Mouse (Mus musculus): ENCODE measurements around the gene 2810459M11Rik. TPM values are rescaled to one million over a fixed set of nuclear protein-coding genes. Genes with fewer than 3 reads are reported as not detected.
"Not testable (repeated sequence)": the region's sequence is repeated elsewhere in the genome, so short reads cannot be mapped to it uniquely, and the experiment has no call there.

Gene 2810459M11Rik
- 16.4 and 17.7 TPM in 2 replicates for polyA plus RNA-seq (2014; fragmentation: Nextera tagmentation; extraction: Ambion mirVana)

- H3K27ac ChIP-seq (ENCODE audit: low read depth, low read length): peak within 1 kb of the TSS; percentile 55
- WGBS: under 1% methylated on average over 110 of the region's 110 CpGs
- ATAC-seq (replicated peaks; ENCODE audit: low FRiP score): peak; percentile 61
Measured at GRCm38 (mm10) chr1:86045848-86046805, at the start of gene 2810459M11Rik. Gene 2810459M11Rik, plus strand, starts transcription at chr1:86045863.

GRCm38 (mm10) chr1:85997221-85997620 lies 48.4 kb upstream of the 2810459M11Rik start:
- DNase-seq (ENCODE audit: low spot score) (no peak), ATAC-seq (replicated peaks; ENCODE audit: low FRiP score) (no peak)
- H3K9me3 ChIP-seq (ENCODE audit: control insufficient read depth, low read length): no peaks in the 10 kb centered on the region; the same call in 1 of the 2 replicates
- no peaks in the 10 kb centered on the region for H3K36me3 ChIP-seq (ENCODE audit: control insufficient read depth, insufficient read depth, low read length)
- WGBS: 86% methylated on average over 1 of the region's 1 CpGs
- H3K27ac ChIP-seq (ENCODE audit: low read depth, low read length): no peak overlapping the region
- H3K4me2 ChIP-seq: no peak overlapping the region
- no peak overlapping the region for H3K9ac ChIP-seq (ENCODE audit: low read depth, low read length)
- H3K4me3 ChIP-seq (ENCODE audit: low read depth, low read length): no peak overlapping the region
- no peaks in the 10 kb centered on the region for H3K4me1 ChIP-seq (replicated peaks; ENCODE audit: control insufficient read depth, insufficient read depth, low read length)
- no peaks in the 10 kb centered on the region for H3K27me3 ChIP-seq (replicated peaks; ENCODE audit: control insufficient read depth, insufficient read depth, low read length)

More at GRCm38 (mm10) chr1:86045848-86046805, at the start of gene 2810459M11Rik:
- Histone ChIP-seq H3K36me3 (ENCODE audit: control insufficient read depth, insufficient read depth, low read length) (no peaks in the 10 kb centered on the region), H3K4me2 (peak within 1 kb of the TSS; percentile 69), H3K9me3 (ENCODE audit: control insufficient read depth, low read length) (no peaks in the 10 kb centered on the region), H3K4me3 (ENCODE audit: low read depth, low read length) (peak within 1 kb of the TSS; percentile 54), H3K27me3 (replicated peaks; ENCODE audit: control insufficient read depth, insufficient read depth, low read length) (peaks cover 63% of the 10 kb centered on the region), H3K4me1 (replicated peaks; ENCODE audit: control insufficient read depth, insufficient read depth, low read length) (0 out of 2 replicates have a peak, but pooled peaks cover 2% of the 10 kb centered on the region), H3K9ac (ENCODE audit: low read depth, low read length) (peak within 1 kb of the TSS; percentile 55)
- peak; percentile 56 for DNase-seq (ENCODE audit: low spot score)

- ATAC-seq (replicated peaks; ENCODE audit: low FRiP score): no peak
Measured at GRCm38 (mm10) chr1:85998012-85998411, 47.7 kb upstream of the 2810459M11Rik start.

GRCm38 (mm10) chr1:85999853-86000570 lies 45.7 kb upstream of the 2810459M11Rik start:
- H3K4me2 ChIP-seq: no peak overlapping the region
- no peak overlapping the region for H3K9ac ChIP-seq (ENCODE audit: low read depth, low read length)
- DNase-seq (ENCODE audit: low spot score) (no peak), ATAC-seq (replicated peaks; ENCODE audit: low FRiP score) (no peak)
- no peak overlapping the region for H3K27ac ChIP-seq (ENCODE audit: low read depth, low read length)
- H3K4me1 ChIP-seq (replicated peaks; ENCODE audit: control insufficient read depth, insufficient read depth, low read length): no peaks in the 10 kb centered on the region
- 80% methylated on average over 18 of the region's 18 CpGs for WGBS
- no peaks in the 10 kb centered on the region for H3K36me3 ChIP-seq (ENCODE audit: control insufficient read depth, insufficient read depth, low read length)
- no peaks in the 10 kb centered on the region for H3K27me3 ChIP-seq (replicated peaks; ENCODE audit: control insufficient read depth, insufficient read depth, low read length)
- H3K9me3 ChIP-seq (ENCODE audit: control insufficient read depth, low read length): no peaks in the 10 kb centered on the region; the same call in 1 of the 2 replicates
- no peak overlapping the region for H3K4me3 ChIP-seq (ENCODE audit: low read depth, low read length)

More at GRCm38 (mm10) chr1:85998012-85998411, 47.7 kb upstream of the 2810459M11Rik start:
- no peaks in the 10 kb centered on the region for H3K27me3 ChIP-seq (replicated peaks; ENCODE audit: control insufficient read depth, insufficient read depth, low read length)
- H3K9me3 ChIP-seq (ENCODE audit: control insufficient read depth, low read length): no peaks in the 10 kb centered on the region; the same call in 1 of the 2 replicates
- 73% methylated on average over 4 of the region's 4 CpGs for WGBS
- no peak overlapping the region for H3K9ac ChIP-seq (ENCODE audit: low read depth, low read length)
- no peak for DNase-seq (ENCODE audit: low spot score)
- H3K36me3 ChIP-seq (ENCODE audit: control insufficient read depth, insufficient read depth, low read length): no peaks in the 10 kb centered on the region
- H3K4me2 ChIP-seq: no peak overlapping the region
- H3K4me3 ChIP-seq (ENCODE audit: low read depth, low read length): no peak overlapping the region
- H3K4me1 ChIP-seq (replicated peaks; ENCODE audit: control insufficient read depth, insufficient read depth, low read length): no peaks in the 10 kb centered on the region
- no peak overlapping the region for H3K27ac ChIP-seq (ENCODE audit: low read depth, low read length)

GRCm38 (mm10) chr1:86005540-86005939 lies 40.1 kb upstream of the 2810459M11Rik start:
- WGBS: 82% methylated on average over 10 of the region's 10 CpGs
- Histone ChIP-seq H3K27ac (ENCODE audit: low read depth, low read length) (no peak overlapping the region), H3K27me3 (replicated peaks; ENCODE audit: control insufficient read depth, insufficient read depth, low read length) (no peaks in the 10 kb centered on the region), H3K9ac (ENCODE audit: low read depth, low read length) (no peak overlapping the region), H3K9me3 (ENCODE audit: control insufficient read depth, low read length) (no peaks in the 10 kb centered on the region), H3K36me3 (ENCODE audit: control insufficient read depth, insufficient read depth, low read length) (no peaks in the 10 kb centered on the region), H3K4me3 (ENCODE audit: low read depth, low read length) (no peak overlapping the region), H3K4me2 (no peak overlapping the region), H3K4me1 (replicated peaks; ENCODE audit: control insufficient read depth, insufficient read depth, low read length) (no peaks in the 10 kb centered on the region)
- no peak for ATAC-seq (replicated peaks; ENCODE audit: low FRiP score)
- no peak for DNase-seq (ENCODE audit: low spot score)

- no peaks in the 10 kb centered on the region for H3K27me3 ChIP-seq (replicated peaks; ENCODE audit: control insufficient read depth, insufficient read depth, low read length)
- DNase-seq (ENCODE audit: low spot score): no peak
- 82% methylated on average over 6 of the region's 6 CpGs for WGBS
Measured at GRCm38 (mm10) chr1:86006040-86006439, 39.6 kb upstream of the 2810459M11Rik start.

GRCm38 (mm10) chr1:86007778-86008177 lies 37.9 kb upstream of the 2810459M11Rik start:
- ATAC-seq (replicated peaks; ENCODE audit: low FRiP score): 0 out of 2 replicates have a peak, but pooled peaks have one; percentile 31
- H3K27me3 ChIP-seq (replicated peaks; ENCODE audit: control insufficient read depth, insufficient read depth, low read length): no peaks in the 10 kb centered on the region
- H3K27ac ChIP-seq (ENCODE audit: low read depth, low read length): no peak overlapping the region
- H3K4me2 ChIP-seq: no peak overlapping the region
- H3K4me3 ChIP-seq (ENCODE audit: low read depth, low read length): no peak overlapping the region
- peak; percentile 65 for DNase-seq (ENCODE audit: low spot score)
- WGBS: 3% methylated on average over 7 of the region's 7 CpGs
- no peak overlapping the region for H3K9ac ChIP-seq (ENCODE audit: low read depth, low read length)
- no peaks in the 10 kb centered on the region for H3K36me3 ChIP-seq (ENCODE audit: control insufficient read depth, insufficient read depth, low read length)
- no peaks in the 10 kb centered on the region for H3K4me1 ChIP-seq (replicated peaks; ENCODE audit: control insufficient read depth, insufficient read depth, low read length)
- H3K9me3 ChIP-seq (ENCODE audit: control insufficient read depth, low read length): no peaks in the 10 kb centered on the region

More at GRCm38 (mm10) chr1:86006040-86006439, 39.6 kb upstream of the 2810459M11Rik start:
- no peak for ATAC-seq (replicated peaks; ENCODE audit: low FRiP score)
- no peak overlapping the region for H3K9ac ChIP-seq (ENCODE audit: low read depth, low read length)
- no peaks in the 10 kb centered on the region for H3K4me1 ChIP-seq (replicated peaks; ENCODE audit: control insufficient read depth, insufficient read depth, low read length)
- H3K4me2 ChIP-seq: no peak overlapping the region
- H3K4me3 ChIP-seq (ENCODE audit: low read depth, low read length): no peak overlapping the region
- no peak overlapping the region for H3K27ac ChIP-seq (ENCODE audit: low read depth, low read length)
- no peaks in the 10 kb centered on the region for H3K36me3 ChIP-seq (ENCODE audit: control insufficient read depth, insufficient read depth, low read length)
- H3K9me3 ChIP-seq (ENCODE audit: control insufficient read depth, low read length): no peaks in the 10 kb centered on the region

GRCm38 (mm10) chr1:86015758-86016157 lies 29.9 kb upstream of the 2810459M11Rik start:
- not testable (repeated sequence) for H3K36me3 ChIP-seq (ENCODE audit: control insufficient read depth, insufficient read depth, low read length); DNase-seq (ENCODE audit: low spot score); ATAC-seq (replicated peaks; ENCODE audit: low FRiP score); H3K4me3 ChIP-seq (ENCODE audit: low read depth, low read length); H3K4me1 ChIP-seq (replicated peaks; ENCODE audit: control insufficient read depth, insufficient read depth, low read length); H3K9me3 ChIP-seq (ENCODE audit: control insufficient read depth, low read length); H3K4me2 ChIP-seq; H3K9ac ChIP-seq (ENCODE audit: low read depth, low read length); H3K27ac ChIP-seq (ENCODE audit: low read depth, low read length)
- WGBS: 92% methylated on average over 9 of the region's 9 CpGs
- H3K27me3 ChIP-seq (replicated peaks; ENCODE audit: control insufficient read depth, insufficient read depth, low read length): peaks cover 33% of the 10 kb centered on the region

Measured in liver, embryonic 11.5 days (tissue).